Mouse (Mus musculus): ENCODE measurements at regions not wholly inside any gene's neighbourhood (a gene's known extent, or its start where the extent isn't known, plus 50 kb on each side); places are given as distances from the start of the nearest gene placed in this dataset.

DNA sequence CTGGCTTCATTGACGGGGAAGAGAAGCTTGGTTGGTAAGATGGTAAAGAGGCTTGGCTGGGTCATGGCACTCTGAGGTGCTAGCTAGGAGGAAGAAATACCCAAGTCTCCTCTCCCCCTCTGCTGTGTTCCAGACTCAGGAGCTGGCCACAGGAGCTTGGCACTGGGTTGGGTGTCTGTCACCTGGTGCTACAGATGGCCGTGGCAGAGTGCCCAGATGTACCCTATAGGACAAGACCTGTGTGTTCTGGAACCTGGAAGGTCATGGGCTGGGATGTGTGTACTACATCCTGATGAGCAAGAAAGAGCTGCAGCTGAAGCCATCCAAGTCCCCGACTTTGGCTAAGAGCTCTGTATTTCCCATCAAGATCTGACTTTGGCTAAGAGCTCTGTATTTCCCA is 72.4 kb downstream of the Nupl2 start:
- Histone ChIP-seq H3K79me2 (ENCODE audit: control insufficient read depth, insufficient read depth) (no peaks in the 10 kb centered on the region), H3K36me3 (ENCODE audit: control insufficient read depth, insufficient read depth) (no peaks in the 10 kb centered on the region), H3K4me3 (no peak overlapping the region), H3K27me3 (ENCODE audit: control insufficient read depth, insufficient read depth, insufficient read length) (peaks cover 40% of the 10 kb centered on the region), H3ac (ENCODE audit: control insufficient read depth, insufficient read length) (no peak overlapping the region), H3K4me2 (ENCODE audit: low read depth) (no peak overlapping the region)
- TF ChIP-seq REST (IDR thresholded peaks at IDR 0.05; ENCODE audit: insufficient read depth, insufficient read length) (no peak), SRF (IDR thresholded peaks at IDR 0.05; ENCODE audit: control insufficient read depth, insufficient read length, low read depth) (no peak), MYOG (IDR thresholded peaks at IDR 0.05; ENCODE audit: control insufficient read depth in 1 of 3, insufficient read depth in 1 of 3, insufficient read length in 2 of 3, low read depth in 2 of 3) (no peak), MYOD1 (IDR thresholded peaks at IDR 0.05; ENCODE audit: control insufficient read depth in 1 of 3, insufficient read length in 2 of 3, low read depth in 2 of 3) (no peak), TCF3 (IDR thresholded peaks at IDR 0.05; ENCODE audit: insufficient read length, low read depth) (no peak)

DNA sequence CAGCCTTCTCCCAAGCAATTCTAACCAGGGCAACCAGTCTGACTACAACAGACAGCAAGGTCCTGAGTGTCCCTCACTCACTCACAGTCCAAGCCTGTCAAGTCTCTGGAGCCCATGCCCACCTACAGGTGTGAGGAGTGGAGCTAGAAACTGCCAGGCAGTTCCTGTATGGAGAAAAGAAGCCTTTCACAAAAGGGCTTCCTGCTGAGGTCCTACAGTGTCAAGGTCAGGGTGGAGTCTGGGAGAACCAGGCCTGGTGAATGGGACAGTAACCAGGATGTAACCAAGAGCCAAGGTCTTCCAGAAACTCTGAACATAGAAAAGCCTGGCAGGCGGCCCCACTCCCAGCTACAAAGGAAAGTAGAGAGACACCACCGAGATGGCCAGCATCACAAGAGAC is 74.2 kb downstream of the Nupl2 start:
- H3K36me3 ChIP-seq (ENCODE audit: control insufficient read depth, insufficient read depth), result no peaks in the 10 kb centered on the region
- no peak overlapping the region for H3K4me3 ChIP-seq
- no peak overlapping the region for H3ac ChIP-seq (ENCODE audit: control insufficient read depth, insufficient read length)
- no peak overlapping the region for H3K4me2 ChIP-seq (ENCODE audit: low read depth)
- H3K79me2 ChIP-seq (ENCODE audit: control insufficient read depth, insufficient read depth), result no peaks in the 10 kb centered on the region
- TF ChIP-seq POLR2AphosphoS2 (IDR thresholded peaks at IDR 0.05; ENCODE audit: insufficient read length, low read depth) (no peak), TCF3 (IDR thresholded peaks at IDR 0.05; ENCODE audit: insufficient read length, low read depth) (no peak), TCF12 (IDR thresholded peaks at IDR 0.05; ENCODE audit: insufficient read depth, poor library complexity, severe bottlenecking) (no peak), MYOG (IDR thresholded peaks at IDR 0.05; ENCODE audit: control insufficient read depth in 1 of 3, insufficient read depth in 1 of 3, insufficient read length in 2 of 3, low read depth in 2 of 3) (no peak), USF1 (IDR thresholded peaks at IDR 0.05; ENCODE audit: low read depth) (no peak), E2F4 (IDR thresholded peaks at IDR 0.05; ENCODE audit: insufficient read depth) (no peak), REST (IDR thresholded peaks at IDR 0.05; ENCODE audit: insufficient read depth, insufficient read length) (no peak), CEBPB (IDR thresholded peaks at IDR 0.05; ENCODE audit: insufficient read depth, poor library complexity, severe bottlenecking) (no peak), SRF (IDR thresholded peaks at IDR 0.05; ENCODE audit: control insufficient read depth, insufficient read length, low read depth) (no peak), MAX (IDR thresholded peaks at IDR 0.05; ENCODE audit: low read depth) (no peak), MYOD1 (IDR thresholded peaks at IDR 0.05; ENCODE audit: control insufficient read depth in 1 of 3, insufficient read length in 2 of 3, low read depth in 2 of 3) (no peak), POLR2A (IDR thresholded peaks at IDR 0.05; ENCODE audit: insufficient read length, low read depth) (no peak)
- H3K27me3 ChIP-seq (ENCODE audit: control insufficient read depth, insufficient read depth, insufficient read length), result peaks cover 40% of the 10 kb centered on the region

DNA sequence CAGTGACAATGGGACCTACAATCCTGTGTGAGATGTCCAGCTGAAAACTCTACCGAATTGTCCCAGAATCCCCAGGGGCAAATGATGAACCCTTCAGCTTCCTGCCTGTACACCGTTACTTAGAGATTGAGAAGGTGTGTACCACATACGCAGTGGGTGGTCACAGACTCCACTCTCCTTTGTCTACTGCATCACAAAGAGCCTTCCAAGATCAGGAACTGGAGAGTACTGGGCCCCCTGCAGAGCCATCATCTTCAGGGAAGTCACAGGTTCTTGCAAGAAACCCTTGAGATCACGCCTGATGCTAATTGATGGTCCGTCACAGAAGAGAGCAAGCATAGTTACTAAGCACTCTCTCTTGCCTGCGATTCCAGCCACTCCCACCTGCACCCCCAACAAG is 79.4 kb downstream of the Nupl2 start:
- no peak overlapping the region for H3K4me3 ChIP-seq
- TF ChIP-seq MAX (IDR thresholded peaks at IDR 0.05; ENCODE audit: low read depth), result no peak
- TF ChIP-seq REST (IDR thresholded peaks at IDR 0.05; ENCODE audit: insufficient read depth, insufficient read length), result no peak
- no peak for TF ChIP-seq E2F4 (IDR thresholded peaks at IDR 0.05; ENCODE audit: insufficient read depth)

DNA sequence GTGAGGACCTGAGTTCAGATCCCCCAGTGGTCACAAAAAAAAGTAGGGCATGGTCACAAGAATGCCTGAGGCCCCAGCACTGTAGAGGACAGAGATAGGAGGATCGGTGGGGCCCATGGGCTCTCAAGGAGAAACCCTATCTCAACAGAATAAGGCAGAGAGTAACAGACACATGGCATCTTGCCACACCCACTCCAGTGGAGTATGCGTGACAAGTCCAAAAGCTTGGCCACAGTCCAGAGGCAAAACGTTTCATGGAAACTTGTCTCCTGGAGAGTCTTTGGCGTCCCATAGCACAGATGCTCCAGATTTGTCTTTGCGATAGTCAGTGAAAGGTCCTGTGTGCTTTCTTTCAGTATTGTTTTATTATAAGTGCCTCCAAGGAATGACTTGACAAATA is 90.7 kb downstream of the Nupl2 start:
- no peak for TF ChIP-seq SRF (IDR thresholded peaks at IDR 0.05; ENCODE audit: control insufficient read depth, insufficient read length, low read depth)
- no peak for TF ChIP-seq TCF3 (IDR thresholded peaks at IDR 0.05; ENCODE audit: insufficient read length, low read depth)
- no peak for TF ChIP-seq POLR2AphosphoS2 (IDR thresholded peaks at IDR 0.05; ENCODE audit: insufficient read length, low read depth)
- no peak for TF ChIP-seq MYOD1 (IDR thresholded peaks at IDR 0.05; ENCODE audit: control insufficient read depth in 1 of 3, insufficient read length in 2 of 3, low read depth in 2 of 3)
- no peak for TF ChIP-seq USF1 (IDR thresholded peaks at IDR 0.05; ENCODE audit: low read depth)
- TF ChIP-seq REST (IDR thresholded peaks at IDR 0.05; ENCODE audit: insufficient read depth, insufficient read length), result no peak
- TF ChIP-seq E2F4 (IDR thresholded peaks at IDR 0.05; ENCODE audit: insufficient read depth), result no peak
- TF ChIP-seq CEBPB (IDR thresholded peaks at IDR 0.05; ENCODE audit: insufficient read depth, poor library complexity, severe bottlenecking), result no peak
- TF ChIP-seq MYOG (IDR thresholded peaks at IDR 0.05; ENCODE audit: control insufficient read depth in 1 of 3, insufficient read depth in 1 of 3, insufficient read length in 2 of 3, low read depth in 2 of 3), result no peak
- TF ChIP-seq POLR2A (IDR thresholded peaks at IDR 0.05; ENCODE audit: insufficient read length, low read depth), result no peak
- no peak for TF ChIP-seq MAX (IDR thresholded peaks at IDR 0.05; ENCODE audit: low read depth)
- TF ChIP-seq TCF12 (IDR thresholded peaks at IDR 0.05; ENCODE audit: insufficient read depth, poor library complexity, severe bottlenecking), result no peak
- H3K36me3 ChIP-seq (ENCODE audit: control insufficient read depth, insufficient read depth), result no peaks in the 10 kb centered on the region
- no peaks in the 10 kb centered on the region for H3K79me2 ChIP-seq (ENCODE audit: control insufficient read depth, insufficient read depth)
- no peak overlapping the region for H3K4me3 ChIP-seq
- no peaks in the 10 kb centered on the region for H3K27me3 ChIP-seq (ENCODE audit: control insufficient read depth, insufficient read depth, insufficient read length)
- H3K4me2 ChIP-seq (ENCODE audit: low read depth), result no peak overlapping the region
- no peak overlapping the region for H3ac ChIP-seq (ENCODE audit: control insufficient read depth, insufficient read length)

More for the DNA sequence above, 79.4 kb downstream of the Nupl2 start:
- no peak overlapping the region for H3ac ChIP-seq (ENCODE audit: control insufficient read depth, insufficient read length)
- no peaks in the 10 kb centered on the region for H3K36me3 ChIP-seq (ENCODE audit: control insufficient read depth, insufficient read depth)
- H3K79me2 ChIP-seq (ENCODE audit: control insufficient read depth, insufficient read depth), result no peaks in the 10 kb centered on the region
- H3K27me3 ChIP-seq (ENCODE audit: control insufficient read depth, insufficient read depth, insufficient read length), result peaks cover 26% of the 10 kb centered on the region
- H3K4me2 ChIP-seq (ENCODE audit: low read depth), result no peak overlapping the region

DNA sequence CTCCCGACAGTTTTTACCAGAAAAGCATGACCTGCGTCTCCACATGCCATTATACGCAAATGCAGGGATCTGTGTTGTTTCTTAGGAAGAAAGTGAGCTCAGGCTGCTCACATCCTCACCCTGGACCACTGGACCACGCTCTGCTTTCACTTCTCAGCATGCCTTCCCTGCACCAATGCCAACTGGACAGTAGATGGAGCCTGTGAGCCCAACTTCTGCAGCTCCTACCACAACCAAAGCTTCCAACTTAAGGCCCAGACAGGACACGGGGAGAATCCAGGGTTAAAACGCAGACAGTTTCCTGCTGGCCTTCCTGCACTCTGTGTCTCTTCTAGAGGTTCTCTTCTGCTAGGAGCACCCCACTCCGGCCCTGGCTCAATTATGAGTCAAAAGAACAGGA is 90.3 kb downstream of the Kcnh2 start:
- H3K79me2 ChIP-seq (ENCODE audit: control insufficient read depth, insufficient read depth), result no peaks in the 10 kb centered on the region
- H3K4me3 ChIP-seq, result no peak overlapping the region
- TF ChIP-seq USF1 (IDR thresholded peaks at IDR 0.05; ENCODE audit: low read depth), result no peak
- no peak overlapping the region for H3ac ChIP-seq (ENCODE audit: control insufficient read depth, insufficient read length)
- no peaks in the 10 kb centered on the region for H3K36me3 ChIP-seq (ENCODE audit: control insufficient read depth, insufficient read depth)
- H3K4me2 ChIP-seq (ENCODE audit: low read depth), result peak overlapping the region; percentile 69
- H3K27me3 ChIP-seq (ENCODE audit: control insufficient read depth, insufficient read depth, insufficient read length), result no peaks in the 10 kb centered on the region
